Mouse (Mus musculus) ES-Bruce4 (cell line): ENCODE measurements around the gene Zbtb39. TPM values are rescaled to one million over a fixed set of nuclear protein-coding genes. Genes with fewer than 3 reads are reported as not detected.
"Not testable (repeated sequence)": the region's sequence is repeated elsewhere in the genome, so short reads cannot be mapped to it uniquely, and the experiment has no call there.

Experiments used
- H3K27ac ChIP-seq: 2 replicates; pipeline ENCODE4 v1.5.1; 2012; ENCODE audit warnings: low read length, inconsistent platforms; ENCODE audit not compliant: insufficient read depth
- H3K27me3 ChIP-seq: 2 replicates; pipeline ENCODE4 v1.6.1; 2012; ENCODE audit warnings: mild to moderate bottlenecking, low read length, inconsistent platforms; ENCODE audit not compliant: control insufficient read depth, poor library complexity, insufficient read depth, severe bottlenecking
- H3K36me3 ChIP-seq: 2 replicates; pipeline ENCODE4 v1.6.1; 2012; ENCODE audit warnings: inconsistent platforms, mild to moderate bottlenecking, low read length, moderate library complexity; ENCODE audit not compliant: control insufficient read depth, poor library complexity, insufficient read depth, severe bottlenecking
- H3K4me1 ChIP-seq: one replicate; pipeline ENCODE4 v1.8.1; 2011; ENCODE audit warnings: low read length; ENCODE audit not compliant: control insufficient read depth, insufficient read depth
- H3K4me3 ChIP-seq: 2 replicates; pipeline ENCODE4 v1.5.1; 2011; ENCODE audit warnings: low read depth, mild to moderate bottlenecking, low read length
- H3K9ac ChIP-seq: 2 replicates; pipeline ENCODE4 v1.6.1; 2012; ENCODE audit warnings: low read depth, mild to moderate bottlenecking, inconsistent platforms; ENCODE audit not compliant: poor library complexity, severe bottlenecking
- H3K9me3 ChIP-seq: replicated peaks from 2 replicates; pipeline ENCODE4 v1.6.1; 2012; ENCODE audit warnings: mild to moderate bottlenecking, low read length, inconsistent platforms; ENCODE audit not compliant: control insufficient read depth, poor library complexity, insufficient read depth, severe bottlenecking
- CTCF ChIP-seq: IDR thresholded peaks from one replicate; pipeline ENCODE4 v1.8.1; 2011; ENCODE audit warnings: low read depth, low read length
- EP300 ChIP-seq: IDR thresholded peaks from 2 replicates; pipeline ENCODE4 v1.6.1; 2011; ENCODE audit warnings: low read depth, low read length; ENCODE audit not compliant: insufficient read depth
- POLR2A ChIP-seq: IDR thresholded peaks from one replicate; pipeline ENCODE4 v1.8.1; 2011; ENCODE audit warnings: low read length; ENCODE audit not compliant: insufficient read depth
- polyA plus RNA-seq: library from polyadenylated mRNA; stranded (reverse); fragments of >200 nt; gene quantifications from 2 replicates; pipeline ENCODE4 v1.2.4, GENCODE M21; 2011; ENCODE audit warnings: low read depth; ENCODE audit not compliant: missing spikeins, insufficient read depth, insufficient read length

Zbtb39 gene
- polyA plus RNA-seq, 1 experiment, result 15.6 TPM

DNA sequence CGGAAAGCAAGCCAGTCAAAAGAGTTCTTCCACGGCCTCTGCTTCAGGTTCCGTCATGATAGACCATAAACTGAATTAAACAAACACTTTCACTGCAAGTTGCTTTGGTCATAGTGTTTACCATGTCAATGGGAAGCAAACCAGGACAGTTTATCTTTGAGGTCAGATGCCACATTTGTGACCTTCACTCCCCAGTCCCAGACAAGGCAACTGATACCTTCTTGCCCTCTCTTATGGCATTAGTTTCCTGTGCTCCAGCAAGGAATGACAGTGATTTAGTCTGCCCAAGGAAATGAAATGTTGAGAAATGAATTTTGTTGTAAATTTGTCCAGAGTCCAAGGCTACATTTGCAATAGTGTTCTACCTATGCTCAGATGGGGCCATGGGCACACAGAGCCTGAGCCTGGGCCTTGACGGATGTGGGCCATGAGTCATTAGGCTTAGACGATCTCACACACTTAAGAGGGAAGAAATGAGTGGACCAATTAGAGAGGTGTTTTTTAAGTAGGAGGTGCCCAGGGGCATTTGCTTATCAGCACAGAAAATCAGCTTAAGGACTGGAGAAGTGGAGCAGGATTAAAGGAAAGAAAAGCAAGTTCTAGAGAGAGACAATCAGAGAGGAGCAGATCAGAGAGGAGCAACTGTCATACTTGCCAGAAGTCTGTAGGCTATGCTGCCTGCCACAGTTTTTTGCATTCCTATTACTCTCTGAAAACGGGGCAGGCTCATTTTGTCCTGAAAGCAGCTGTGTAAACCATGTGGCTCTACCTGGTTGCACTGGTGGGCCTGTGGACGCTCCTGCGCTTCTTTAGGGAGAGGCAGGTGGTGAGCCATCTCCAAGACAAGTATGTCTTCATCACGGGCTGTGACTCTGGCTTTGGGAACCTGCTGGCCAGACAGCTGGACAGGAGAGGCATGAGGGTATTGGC is 20.1 kb downstream of the Zbtb39 start, which contains the start of the genes Rdh1 and Rdh16f1:
Rdh1 (plus strand) TSS at position 541 of the 930 bp plus-strand sequence.
Rdh16f1 (plus strand) TSS at position 607 of the 930 bp plus-strand sequence.
- TF ChIP-seq POLR2A, result no peak
- no peak for TF ChIP-seq EP300
- TF ChIP-seq CTCF, result no peak
- Histone ChIP-seq H3K27me3 (0 out of 2 replicates have a peak, but pooled peaks cover 2% of the 10 kb centered on the region), H3K4me3 (no peak within 1 kb of the TSS), H3K27ac (no peak within 1 kb of the TSS), H3K36me3 (no peaks in the 10 kb centered on the region), H3K9ac (no peak within 1 kb of the TSS), H3K4me1 (peaks cover 5% of the 10 kb centered on the region), H3K9me3 (no peaks in the 10 kb centered on the region)

- H3K4me1 ChIP-seq, H3K27ac ChIP-seq, H3K27me3 ChIP-seq, H3K36me3 ChIP-seq, H3K9me3 ChIP-seq, H3K4me3 ChIP-seq, H3K9ac ChIP-seq: not testable (repeated sequence)
Observed at GRCm38 (mm10) chr10:127762926-127763325, 23.6 kb downstream of the Zbtb39 start.

- Histone ChIP-seq H3K4me3 (no peak overlapping the region), H3K27me3 (no peaks in the 10 kb centered on the region), H3K36me3 (no peaks in the 10 kb centered on the region), H3K9me3 (no peaks in the 10 kb centered on the region), H3K9ac (no peak overlapping the region), H3K27ac (no peak overlapping the region), H3K4me1 (no peaks in the 10 kb centered on the region)
- TF ChIP-seq EP300 (no peak), CTCF (no peak), POLR2A (no peak)
Observed at GRCm38 (mm10) chr10:127763914-127764680, 24.8 kb downstream of the Zbtb39 start.

- H3K36me3 ChIP-seq, result no peaks in the 10 kb centered on the region
- H3K4me1 ChIP-seq, result no peaks in the 10 kb centered on the region
- no peak overlapping the region for H3K4me3 ChIP-seq
- TF ChIP-seq POLR2A (no peak), CTCF (no peak), EP300 (no peak)
- H3K9me3 ChIP-seq, result no peaks in the 10 kb centered on the region
- no peak overlapping the region for H3K9ac ChIP-seq
- no peaks in the 10 kb centered on the region for H3K27me3 ChIP-seq
- H3K27ac ChIP-seq, result no peak overlapping the region
Observed at GRCm38 (mm10) chr10:127766564-127766963, 27.2 kb downstream of the Zbtb39 start.

- Histone ChIP-seq H3K4me3 (no peak within 1 kb of the TSS), H3K9me3 (no peaks in the 10 kb centered on the region), H3K27me3 (no peaks in the 10 kb centered on the region), H3K9ac (no peak within 1 kb of the TSS), H3K27ac (no peak within 1 kb of the TSS), H3K36me3 (no peaks in the 10 kb centered on the region), H3K4me1 (no peaks in the 10 kb centered on the region)
- TF ChIP-seq CTCF (no peak), EP300 (no peak), POLR2A (no peak)
Observed at GRCm38 (mm10) chr10:127776011-127776410, 36.7 kb downstream of the Zbtb39 start, which contains the start of gene Rdh9. Rdh9 (plus strand) TSS chr10:127776386.

- not testable (repeated sequence) for H3K36me3 ChIP-seq, H3K4me1 ChIP-seq, H3K9ac ChIP-seq, H3K27ac ChIP-seq, H3K4me3 ChIP-seq, H3K27me3 ChIP-seq
- H3K9me3 ChIP-seq, result peaks cover 20% of the 10 kb centered on the region
Observed at GRCm38 (mm10) chr10:127782321-127782720, 43.0 kb downstream of the Zbtb39 start.

DNA sequence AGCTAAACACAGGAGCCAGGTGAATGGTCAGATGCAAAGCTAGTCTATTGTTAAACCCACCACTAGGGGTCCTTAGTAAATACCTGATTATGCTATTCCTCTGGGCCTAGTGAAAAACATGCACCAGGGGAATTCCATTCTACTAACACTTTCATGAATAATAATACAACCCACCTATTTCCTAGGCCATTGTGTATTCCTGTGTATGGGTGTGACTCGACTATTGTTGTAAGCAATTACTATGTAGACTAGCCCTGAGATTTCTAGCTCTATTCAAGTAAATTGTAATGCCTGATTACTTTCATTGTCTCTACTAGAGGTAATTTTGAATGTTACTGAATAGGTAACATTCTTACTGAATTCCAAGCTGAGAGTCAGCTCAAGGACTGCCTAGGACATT is 46.1 kb downstream of the Zbtb39 start:
- not testable (repeated sequence) for H3K4me1 ChIP-seq

More for the DNA sequence above, 46.1 kb downstream of the Zbtb39 start:
- not testable (repeated sequence) for H3K36me3 ChIP-seq, H3K4me3 ChIP-seq, H3K9ac ChIP-seq, H3K27me3 ChIP-seq, H3K27ac ChIP-seq
- peaks cover 23% of the 10 kb centered on the region for H3K9me3 ChIP-seq
